Mouse (Mus musculus) liver, postnatal 0 days (tissue): ENCODE results near the gene Prap1.
A peak's percentile ranks its signal among the peaks of the same experiment; 100 is the strongest.

Experiments used
- CTCF ChIP-seq: sonication (generic); IDR thresholded peaks from 2 replicates; pipeline ENCODE4 v1.5.1; 2016; ENCODE audit warnings: antibody characterized with exemption, low read depth
- EP300 ChIP-seq: IDR thresholded peaks from 2 replicates; pipeline ENCODE4 v1.6.1; 2016; ENCODE audit warnings: antibody characterized with exemption, low read depth, mild to moderate bottlenecking

GRCm38 (mm10) chr7:140062307-140062706 is 30.9 kb upstream of the Prap1 start:
- peak; percentile 45; the same call in 1 of the 2 replicates for TF ChIP-seq CTCF
- TF ChIP-seq EP300: no peak
